Mouse (Mus musculus) testis, adult 2 months (tissue): ENCODE results near the gene Tubb5. TPM values are rescaled to one million over a fixed set of nuclear protein-coding genes. Genes with fewer than 3 reads are reported as not detected.

ENCODE experiments used
- H3K27ac ChIP-seq: fragments of 200-500 bp; 2 replicates; pipeline ENCODE4 v1.5.1; 2012; ENCODE audit warnings: low read depth, low read length; ENCODE audit not compliant: control insufficient read depth, insufficient read depth
- H3K27me3 ChIP-seq: fragments of 200-500 bp; 2 replicates; pipeline ENCODE4 v1.6.1; 2012; ENCODE audit warnings: mild to moderate bottlenecking, low read length, moderate library complexity; ENCODE audit not compliant: control insufficient read depth, insufficient read depth
- H3K36me3 ChIP-seq: fragments of 200-500 bp; 2 replicates; pipeline ENCODE4 v1.6.1; 2012; ENCODE audit warnings: mild to moderate bottlenecking, low read length; ENCODE audit not compliant: control insufficient read depth, insufficient read depth
- H3K4me1 ChIP-seq: fragments of 200-500 bp; 2 replicates; pipeline ENCODE4 v1.6.1; 2012; ENCODE audit warnings: low read length; ENCODE audit not compliant: control insufficient read depth, insufficient read depth
- H3K4me3 ChIP-seq: fragments of 200-500 bp; 2 replicates; pipeline ENCODE4 v1.5.1; 2012; ENCODE audit warnings: low read depth, mild to moderate bottlenecking, low read length, moderate library complexity, mixed read lengths; ENCODE audit not compliant: control insufficient read depth
- CTCF ChIP-seq: fragments of 200-500 bp; IDR thresholded peaks from 2 replicates; pipeline ENCODE4 v1.5.1; 2012; ENCODE audit warnings: low read depth, mild to moderate bottlenecking, inconsistent platforms, low read length, moderate library complexity; ENCODE audit not compliant: control insufficient read depth, insufficient read depth, insufficient replicate concordance
- POLR2A ChIP-seq: fragments of 200-500 bp; IDR thresholded peaks from 2 replicates; pipeline ENCODE4 v1.6.1; 2012; ENCODE audit warnings: low read depth, mild to moderate bottlenecking, inconsistent platforms, low read length, moderate library complexity; ENCODE audit not compliant: control insufficient read depth
- polyA plus RNA-seq: library from polyadenylated mRNA; depleted of rRNA; stranded (reverse); fragments of >200 nt; gene quantifications from 2 replicates; pipeline ENCODE4 v1.2.3, GENCODE M21; 2012

Gene Tubb5
- polyA plus RNA-seq, 1 experiment: 59.4 TPM

DNA sequence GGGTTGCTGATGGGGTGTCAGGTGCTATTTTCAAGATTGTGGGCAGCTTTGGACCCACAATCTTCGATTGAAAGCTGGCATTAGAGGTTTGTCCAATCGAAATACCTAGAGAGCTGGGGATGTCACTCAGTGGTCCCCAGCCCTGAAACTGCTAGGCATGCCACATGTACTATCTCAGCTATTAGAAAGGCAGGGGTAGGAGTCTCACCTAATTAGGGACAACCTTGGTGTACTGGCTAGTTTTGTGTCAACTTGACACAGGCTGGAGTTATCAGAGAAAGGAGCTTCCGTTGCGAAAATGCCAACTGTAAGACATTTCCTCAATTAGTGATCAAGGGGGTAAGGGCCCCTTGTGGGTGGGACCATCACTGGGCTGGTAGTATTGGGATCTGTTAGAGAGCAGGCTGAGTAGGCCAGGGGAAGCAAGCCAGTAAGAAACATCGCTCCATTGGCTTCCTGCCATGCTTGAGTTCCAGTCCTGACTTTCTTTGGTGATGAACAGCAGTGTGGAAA, 4.8 kb downstream of the Tubb5 start:
- TF ChIP-seq CTCF (no peak), POLR2A (no peak)
- Histone ChIP-seq H3K27ac (no peak overlapping the region), H3K4me3 (no peak overlapping the region), H3K36me3 (no peaks in the 10 kb centered on the region), H3K4me1 (peaks cover 13% of the 10 kb centered on the region), H3K27me3 (no peaks in the 10 kb centered on the region)

GRCm38 (mm10) chr17:35832400-35833238, 5.5 kb downstream of the Tubb5 start:
- H3K27me3 ChIP-seq: no peaks in the 10 kb centered on the region
- no peaks in the 10 kb centered on the region for H3K36me3 ChIP-seq
- H3K27ac ChIP-seq: no peak overlapping the region
- H3K4me1 ChIP-seq: peaks cover 9% of the 10 kb centered on the region
- TF ChIP-seq CTCF (no peak), POLR2A (no peak)
- no peak overlapping the region for H3K4me3 ChIP-seq

DNA sequence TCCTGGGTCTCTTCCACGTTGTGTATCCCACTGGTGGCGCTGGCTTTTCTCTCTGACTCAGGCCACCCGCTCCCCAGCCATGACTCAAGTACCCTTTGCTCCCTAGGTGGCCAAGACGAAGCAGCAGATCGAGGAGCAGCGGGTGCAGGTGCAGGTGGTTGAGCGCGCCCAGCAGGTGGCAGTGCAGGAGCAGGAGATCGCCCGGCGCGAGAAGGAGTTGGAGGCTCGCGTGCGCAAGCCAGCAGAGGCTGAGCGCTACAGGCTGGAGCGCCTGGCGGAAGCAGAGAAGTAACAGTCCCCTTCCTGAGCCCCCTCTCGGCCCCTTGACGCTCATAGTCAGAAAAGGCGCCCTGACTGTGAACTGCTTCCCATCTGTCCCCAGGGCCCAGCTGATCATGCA, 8.4 kb downstream of the Tubb5 start:
- Histone ChIP-seq H3K27me3 (no peaks in the 10 kb centered on the region), H3K27ac (no peak overlapping the region), H3K36me3 (no peaks in the 10 kb centered on the region), H3K4me3 (no peak overlapping the region), H3K4me1 (no peaks in the 10 kb centered on the region; the same call in 1 of the 2 replicates)
- no peak for TF ChIP-seq POLR2A
- peak; percentile 81; the same call in 1 of the 2 replicates for TF ChIP-seq CTCF

- H3K27ac ChIP-seq: no peak overlapping the region
- H3K27me3 ChIP-seq: no peaks in the 10 kb centered on the region
- H3K36me3 ChIP-seq: no peaks in the 10 kb centered on the region
- TF ChIP-seq POLR2A (no peak), CTCF (no peak)
- no peak overlapping the region for H3K4me3 ChIP-seq
- H3K4me1 ChIP-seq: peaks cover 26% of the 10 kb centered on the region
These were observed 12.8 kb downstream of the Tubb5 start for GRCm38 (mm10) chr17:35825109-35825850.

GRCm38 (mm10) chr17:35824402-35824801, 13.7 kb downstream of the Tubb5 start:
- peaks cover 26% of the 10 kb centered on the region for H3K4me1 ChIP-seq
- TF ChIP-seq POLR2A (no peak), CTCF (no peak)
- H3K4me3 ChIP-seq: no peak overlapping the region
- H3K27ac ChIP-seq: no peak overlapping the region
- no peaks in the 10 kb centered on the region for H3K27me3 ChIP-seq
- no peaks in the 10 kb centered on the region for H3K36me3 ChIP-seq

GRCm38 (mm10) chr17:35822964-35823937, 14.9 kb downstream of the Tubb5 start, which contains the start of gene Flot1:
Gene Flot1 (plus strand): TSS chr17:35823230.
- H3K27me3 ChIP-seq: no peaks in the 10 kb centered on the region
- TF ChIP-seq POLR2A: no peak
- no peak for TF ChIP-seq CTCF
- H3K4me1 ChIP-seq: peaks cover 26% of the 10 kb centered on the region
- peak within 1 kb of the TSS; percentile 70 for H3K27ac ChIP-seq
- no peaks in the 10 kb centered on the region for H3K36me3 ChIP-seq
- peak within 1 kb of the TSS; percentile 88 for H3K4me3 ChIP-seq

DNA sequence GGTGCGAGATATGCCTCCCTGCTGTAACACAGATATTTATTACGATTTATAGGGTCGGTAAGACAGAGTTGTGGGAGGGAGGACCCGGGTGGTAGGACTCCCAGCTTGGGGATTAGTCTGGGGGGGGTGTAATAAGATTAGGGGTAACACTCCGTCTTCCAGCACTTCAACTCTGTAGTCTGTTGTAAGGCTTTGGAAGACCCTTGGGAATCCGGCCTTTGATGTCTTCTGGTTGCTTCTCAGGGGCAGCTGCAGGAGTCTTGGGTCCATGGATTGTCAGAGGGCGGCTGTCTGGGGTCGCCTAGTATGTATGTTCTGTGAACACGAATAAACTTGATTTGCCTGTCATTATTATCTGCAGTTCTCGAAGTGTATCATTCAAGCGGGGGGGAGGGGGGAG, 15.5 kb downstream of the Tubb5 start:
- H3K27ac ChIP-seq: no peak overlapping the region
- peak overlapping the region; percentile 59 for H3K4me3 ChIP-seq
- peaks cover 26% of the 10 kb centered on the region for H3K4me1 ChIP-seq
- H3K27me3 ChIP-seq: no peaks in the 10 kb centered on the region
- H3K36me3 ChIP-seq: no peaks in the 10 kb centered on the region
- TF ChIP-seq POLR2A: no peak
- TF ChIP-seq CTCF: no peak
